Mouse (Mus musculus) testis, adult 10 weeks (tissue): ENCODE data around the gene Mylk4. TPM values are rescaled to one million over a fixed set of nuclear protein-coding genes. Genes with fewer than 3 reads are reported as not detected.

Experiments
- polyA plus RNA-seq: library from polyadenylated mRNA; stranded (reverse); fragments of 350-450 nt; fragmentation: Illumina TruSeq; extraction: RNeasy Lipid Tissue Mini Kit (QIAGEN cat#74804); gene quantifications from one replicate; pipeline ENCODE4 v1.2.3, GENCODE M21; 2014; ENCODE audit warnings: low read depth, low replicate concordance

Mylk4 gene
- polyA plus RNA-seq: 1.6 TPM

DNA sequence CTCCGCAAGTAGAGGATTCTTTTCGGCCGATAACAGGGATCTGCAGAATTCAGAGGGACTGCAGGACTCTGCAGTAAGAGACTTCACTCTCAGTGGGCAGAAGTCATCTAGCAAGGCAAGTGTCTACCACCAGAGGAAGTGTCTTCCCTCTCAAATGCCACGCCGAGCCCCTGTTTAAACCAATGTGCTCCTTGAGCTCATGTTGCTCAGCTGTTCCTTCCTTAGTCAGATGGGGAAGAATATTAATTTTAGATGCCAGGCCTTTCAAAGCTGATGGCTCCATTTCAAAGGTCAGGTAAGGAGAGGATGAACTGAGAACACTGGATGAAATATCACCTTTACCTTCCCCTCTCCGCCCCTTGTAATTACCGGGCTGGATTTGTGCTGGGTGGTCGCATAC lies at the start of gene Mylk4:
Gene Mylk4, minus strand, starts transcription at position 139 of the 400 bp plus-strand sequence.

DNA sequence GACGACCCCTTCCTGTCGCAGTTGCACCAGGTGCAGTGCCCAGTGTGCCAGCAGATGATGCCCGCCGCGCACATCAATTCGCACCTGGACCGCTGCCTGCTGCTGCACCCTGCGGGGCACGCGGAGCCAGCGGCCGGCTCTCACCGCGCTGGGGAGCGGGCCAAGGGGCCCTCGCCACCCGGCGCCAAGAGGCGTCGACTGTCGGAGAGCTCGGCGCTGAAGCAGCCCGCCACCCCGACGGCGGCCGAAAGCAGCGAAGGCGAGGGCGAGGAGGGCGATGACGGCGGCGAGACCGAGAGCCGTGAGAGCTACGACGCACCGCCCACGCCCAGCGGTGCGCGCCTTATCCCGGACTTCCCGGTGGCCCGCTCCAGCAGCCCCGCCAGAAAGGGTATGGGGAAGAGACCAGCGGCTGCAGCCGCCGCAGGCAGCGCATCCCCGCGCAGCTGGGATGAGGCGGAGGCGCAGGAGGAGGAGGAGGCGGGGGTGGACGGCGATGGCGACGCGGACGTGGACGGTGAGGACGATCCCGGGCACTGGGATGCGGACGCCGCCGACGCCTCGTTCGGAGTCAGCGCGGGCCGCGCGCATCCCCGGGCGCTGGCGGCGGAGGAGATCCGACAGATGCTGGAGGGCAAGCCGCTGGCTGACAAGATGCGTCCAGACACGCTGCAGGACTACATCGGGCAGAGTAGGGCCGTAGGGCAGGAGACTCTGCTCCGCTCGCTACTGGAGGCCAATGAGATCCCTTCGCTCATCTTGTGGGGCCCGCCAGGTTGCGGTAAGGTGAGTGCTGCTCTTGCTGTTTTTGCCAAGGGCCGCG lies 18.7 kb upstream of the Mylk4 start, which contains the start of gene D930007J09Rik:
Gene D930007J09Rik, minus strand, starts transcription at position 591 of the 823 bp plus-strand sequence.

DNA sequence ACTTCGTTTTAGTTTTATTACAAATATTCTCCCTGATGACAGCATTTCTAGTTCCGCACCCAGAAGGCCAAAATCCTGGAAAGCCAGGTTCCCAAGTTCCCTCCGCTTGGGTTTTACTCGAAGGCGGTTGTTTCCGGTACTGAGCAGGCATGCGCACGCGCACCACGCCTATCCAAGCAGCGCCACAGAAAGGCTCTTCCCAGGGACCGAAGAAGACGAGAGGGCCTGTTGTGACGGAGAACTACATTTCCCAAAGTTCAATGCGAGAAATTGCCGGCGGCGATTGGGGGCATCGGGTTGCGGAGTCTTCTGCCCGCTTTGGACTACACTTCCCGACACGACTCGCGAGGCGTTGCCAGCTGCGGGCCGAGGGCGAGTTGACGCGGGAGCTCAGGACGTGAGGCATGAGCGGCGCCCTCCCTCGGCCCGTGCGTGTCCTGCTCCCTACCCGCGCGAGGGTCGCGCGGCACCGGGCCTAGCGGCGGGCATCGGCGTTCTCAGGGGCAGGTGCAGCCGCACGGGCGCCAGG lies 18.0 kb upstream of the Mylk4 start, which contains the start of gene Wrnip1:
Gene Wrnip1, plus strand, starts transcription at position 346 of the 529 bp plus-strand sequence.

Other genes with a start within 250 kb of the Mylk4 start
- gene Wrnip1, start 18.1 kb upstream of the Mylk4 start, polyA plus RNA-seq: 3.3 TPM
- gene D930007J09Rik, start 18.9 kb upstream of the Mylk4 start, polyA plus RNA-seq: not detected
- 9.3 TPM for gene Serpinb1a, start 67.2 kb upstream of the Mylk4 start, polyA plus RNA-seq
- not detected for gene Serpinb1c, start 114.3 kb upstream of the Mylk4 start, polyA plus RNA-seq
- gene Serpinb6b, start 181.3 kb upstream of the Mylk4 start, polyA plus RNA-seq: 3.7 TPM
- gene Serpinb9, start 219.3 kb upstream of the Mylk4 start, polyA plus RNA-seq: 7.1 TPM
- 0.25 TPM for gene Serpinb9b, start 243.5 kb upstream of the Mylk4 start, polyA plus RNA-seq